ENCODE assay signal across 25 mouse cellular contexts in the genomic region with DNA sequence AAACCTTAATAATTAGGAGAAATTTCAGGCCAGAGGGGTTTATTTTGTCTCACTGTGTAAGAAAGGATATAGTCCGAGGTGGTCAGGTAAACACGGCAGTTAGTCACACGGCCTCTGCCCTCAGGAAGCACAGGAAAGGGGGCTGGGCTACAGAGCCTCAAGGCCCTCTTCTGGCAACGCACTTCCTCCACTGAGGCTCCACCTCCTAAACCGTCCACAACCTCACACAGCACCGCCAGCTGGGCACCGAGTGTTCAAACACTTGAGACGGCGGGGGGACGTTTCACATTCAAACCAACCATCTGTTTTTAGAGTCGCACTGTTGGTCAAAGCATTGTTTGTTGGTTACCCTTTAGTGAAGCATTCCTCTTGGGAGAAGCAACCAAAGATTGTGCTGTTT. TPM values are rescaled to one million over a fixed set of nuclear protein-coding genes. Genes with fewer than 3 reads are reported as not detected.
DNase-seq lines count a peak whose midpoint lies in the region; ATAC-seq and TF ChIP-seq lines count a peak whose summit lies in the region.
"Had no signal": no experiment of that assay in that cellular context is flagged by ENCODE, and none has a peak within 500 bp of the region (broad histone marks: within the 10 kb centered on the region; RNA-seq: fewer than 3 reads in every experiment).

No protein-coding gene starts in this region.

- in situ Hi-C loops in ES-E14 (cut with MboI; ENCODE audit: low sequenced_read_pairs in 2 of 2, unreplicated experiment in 2 of 2): no loop called here

- H3K4me3 ChIP-seq in ES-E14 (ENCODE audit: insufficient read depth in 1 of 2, low read depth in 1 of 2, low read length in 2 of 2, poor library complexity in 1 of 2, severe bottlenecking in 1 of 2): peak overlapping the region in 1 of 2 experiments; percentile 25; a peak in 2 of 4 replicates
- no peak overlapping the region for H3K4me3 ChIP-seq in midbrain, embryonic 14.5 days (replicated peaks; ENCODE audit: low read depth, low read length)
- no peak overlapping the region for H3K4me3 ChIP-seq in embryonic facial prominence, embryonic 10.5 days
- H3K4me3 ChIP-seq: embryonic facial prominence, embryonic 12.5 days; forebrain, embryonic 12.5 days; heart, embryonic 15.5 days; hindbrain, embryonic 13.5 days; limb, embryonic 10.5 days; liver, embryonic 15.5 days; neural tube, embryonic 15.5 days had no signal

- no peak overlapping the region; the same call in 1 of the 2 replicates for H3K27ac ChIP-seq in ES-E14 (ENCODE audit: insufficient read depth, low read depth, low read length, poor library complexity, severe bottlenecking)
- no peak overlapping the region for H3K27ac ChIP-seq in midbrain, embryonic 14.5 days (replicated peaks; ENCODE audit: low read depth, low read length)
- H3K27ac ChIP-seq in embryonic facial prominence, embryonic 10.5 days (replicated peaks): no peak overlapping the region
- H3K27ac ChIP-seq: embryonic facial prominence, embryonic 12.5 days; forebrain, embryonic 12.5 days; heart, embryonic 15.5 days; hindbrain, embryonic 13.5 days; kidney, postnatal 0 days; limb, embryonic 10.5 days; liver, embryonic 15.5 days; macrophage; neural tube, embryonic 15.5 days had no signal

- peak; percentile 36; the same call in 1 of the 2 replicates for ATAC-seq in neutrophil, adult 5-6 weeks (ENCODE audit: extremely low read depth, insufficient number of reproducible peaks, low FRiP score, poor library complexity, severe bottlenecking)
- no peak for ATAC-seq in midbrain, embryonic 14.5 days (ENCODE audit: low FRiP score, low TSS enrichment)
- ATAC-seq: CD4-positive, CD25-positive, alpha-beta regulatory T cell, adult 4 months; inflammation-experienced regulatory T-cells, adult 6 months had no signal

- H3K9me3 ChIP-seq in ES-E14 (ENCODE audit: control insufficient read depth, insufficient read depth, low read depth, low read length): no peaks in the 10 kb centered on the region
- no peaks in the 10 kb centered on the region for H3K9me3 ChIP-seq in midbrain, embryonic 14.5 days (ENCODE audit: control insufficient read depth, low read length)
- no peaks in the 10 kb centered on the region for H3K9me3 ChIP-seq in embryonic facial prominence, embryonic 10.5 days
- H3K9me3 ChIP-seq: embryonic facial prominence, embryonic 12.5 days; forebrain, embryonic 12.5 days; heart, embryonic 15.5 days; hindbrain, embryonic 13.5 days; limb, embryonic 10.5 days; liver, embryonic 15.5 days; neural tube, embryonic 15.5 days had no signal

- no peak overlapping the region for H3K9ac ChIP-seq in ES-E14 (ENCODE audit: insufficient read depth, low read depth, low read length, poor library complexity, severe bottlenecking)
- H3K9ac ChIP-seq in midbrain, embryonic 14.5 days (replicated peaks; ENCODE audit: low read length): no peak overlapping the region
- H3K9ac ChIP-seq: embryonic facial prominence, embryonic 12.5 days; forebrain, embryonic 12.5 days; heart, embryonic 15.5 days; hindbrain, embryonic 13.5 days; liver, embryonic 15.5 days; neural tube, embryonic 15.5 days had no signal

- H3K36me3 ChIP-seq in ES-E14 (ENCODE audit: control insufficient read depth, insufficient read depth, low read length, poor library complexity, severe bottlenecking): no peaks in the 10 kb centered on the region
- H3K36me3 ChIP-seq in midbrain, embryonic 14.5 days (ENCODE audit: control insufficient read depth, insufficient read depth, low read length): no peaks in the 10 kb centered on the region
- H3K36me3 ChIP-seq in embryonic facial prominence, embryonic 10.5 days (replicated peaks): no peaks in the 10 kb centered on the region
- H3K36me3 ChIP-seq: embryonic facial prominence, embryonic 12.5 days; forebrain, embryonic 12.5 days; heart, embryonic 15.5 days; hindbrain, embryonic 13.5 days; limb, embryonic 10.5 days; liver, embryonic 15.5 days; neural tube, embryonic 15.5 days had no signal

- DNase-seq in 416B (ENCODE audit: low read depth) (peak; percentile 63), A20 (ENCODE audit: low read depth, low spot score) (peak; percentile 92), ES-E14 (ENCODE audit: low read depth, low spot score) (peak; percentile 64)
- no peak for DNase-seq in midbrain, embryonic 14.5 days
- no peak for DNase-seq in embryonic facial prominence, embryonic 10.5 days (ENCODE audit: low spot score)
- no peak for DNase-seq in gastrocnemius, postnatal 36 days
- DNase-seq: adrenal gland, postnatal 36 days; cerebellum, adult 11 months; cerebellum, postnatal 14 days; gastrocnemius, postnatal 25 days; heart, postnatal 36 days; kidney, adult 18-20 months; liver had no signal

- intact Hi-C loops in gastrocnemius, postnatal 36 days (cut with DNase I): no loop called here

- H3K4me2 ChIP-seq in midbrain, embryonic 14.5 days (ENCODE audit: low read length): no peak overlapping the region
- H3K4me2 ChIP-seq: embryonic facial prominence, embryonic 12.5 days; forebrain, embryonic 12.5 days; heart, embryonic 15.5 days; hindbrain, embryonic 13.5 days; liver, embryonic 15.5 days; neural tube, embryonic 15.5 days had no signal

- WGBS in midbrain, embryonic 14.5 days: 83% methylated on average over 11 of the region's 11 CpGs
- 81% methylated on average over 11 of the region's 11 CpGs for WGBS in embryonic facial prominence, embryonic 10.5 days

- peaks cover 5 to 19% of the 10 kb centered on the region in 2 experiments for H3K4me1 ChIP-seq in ES-E14 (ENCODE audit: control insufficient read depth in 2 of 2, insufficient read depth in 2 of 2, low read length in 2 of 2, poor library complexity in 1 of 2)
- H3K4me1 ChIP-seq in midbrain, embryonic 14.5 days (ENCODE audit: control insufficient read depth, insufficient read depth, low read length): no peaks in the 10 kb centered on the region
- no peaks in the 10 kb centered on the region for H3K4me1 ChIP-seq in embryonic facial prominence, embryonic 10.5 days
- H3K4me1 ChIP-seq: embryonic facial prominence, embryonic 12.5 days; forebrain, embryonic 12.5 days; heart, embryonic 15.5 days; hindbrain, embryonic 13.5 days; limb, embryonic 10.5 days; liver, embryonic 15.5 days; neural tube, embryonic 15.5 days had no signal

- H3K27me3 ChIP-seq in midbrain, embryonic 14.5 days (ENCODE audit: control insufficient read depth, insufficient read depth, low read length): no peaks in the 10 kb centered on the region
- no peaks in the 10 kb centered on the region for H3K27me3 ChIP-seq in embryonic facial prominence, embryonic 10.5 days (replicated peaks; ENCODE audit: low read depth, poor library complexity, severe bottlenecking)
- H3K27me3 ChIP-seq: embryonic facial prominence, embryonic 12.5 days; forebrain, embryonic 12.5 days; heart, embryonic 15.5 days; hindbrain, embryonic 13.5 days; liver, embryonic 15.5 days; neural tube, embryonic 15.5 days had no signal

TF ChIP-seq in ES-E14, 5 proteins besides CTCF, POLR2A, EP300 and RAD21:
- no peak for TF ChIP-seq MAFK (IDR thresholded peaks at IDR 0.05; ENCODE audit: insufficient read depth, low read depth, low read length)
- no peak for TF ChIP-seq ZNF384 (IDR thresholded peaks at IDR 0.05; ENCODE audit: low read depth, low read length)
- peak; percentile 71; the same call in 1 of the 2 replicates for TF ChIP-seq HCFC1 (IDR thresholded peaks at IDR 0.05; ENCODE audit: borderline replicate concordance, insufficient read depth, low read length)

RNA-seq across cellular contexts. Expression of gene Myo1e, which starts 12.5 kb away (rescaled TPM):
- total RNA-seq in ES-E14 (2012; rRNA removed): 21.3 and 22.0 TPM in 2 replicates
- 81.3 and 95.9 TPM in 2 replicates for total RNA-seq in neutrophil, adult 5-6 weeks (2017)
- polyA plus RNA-seq in midbrain, embryonic 14.5 days (2014; fragmentation: Nextera tagmentation; extraction: Ambion mirVana): 3.8 and 6.5 TPM in 2 replicates
- polyA plus RNA-seq in embryonic facial prominence, embryonic 10.5 days (2016; fragmentation: Nextera tagmentation; extraction: Ambion mirVana): 16.9 and 17.6 TPM in 2 replicates
- total RNA-seq in gastrocnemius, postnatal 36 days (2021): 1 to 10 TPM; 7.0 to 8.4 TPM

RNA-seq across cellular contexts. Expression of gene Fam81a, which starts 52.3 kb away (rescaled TPM):
- total RNA-seq in ES-E14 (2012; rRNA removed): 5.3 and 5.7 TPM in 2 replicates
- not detected in 2 replicates for total RNA-seq in neutrophil, adult 5-6 weeks (2017)
- 5.6 and 5.9 TPM in 2 replicates for polyA plus RNA-seq in midbrain, embryonic 14.5 days (2014; fragmentation: Nextera tagmentation; extraction: Ambion mirVana)
- polyA plus RNA-seq in embryonic facial prominence, embryonic 10.5 days (2016; fragmentation: Nextera tagmentation; extraction: Ambion mirVana): 1.9 and 2.6 TPM in 2 replicates
- 1 to 10 TPM in 1 of 2 experiments, under 1 TPM in 1; 0.62 to 1.6 TPM for total RNA-seq in gastrocnemius, postnatal 36 days (2021)
- polyA plus RNA-seq: macrophage had no signal

Comparison
In these comparisons a context has a peak if more than half of its experiments do, and no peak if none do; other contexts are left out.
1. DNase-seq: peak in 416B (single experiment), A20 (single experiment) and ES-E14 (single experiment); none in midbrain, embryonic 14.5 days (single experiment), embryonic facial prominence, embryonic 10.5 days (single experiment) and gastrocnemius, postnatal 36 days (0 of 2).